Mouse (Mus musculus) hindbrain, embryonic 11.5 days (tissue): ENCODE measurements around the gene Arl5c. TPM values are rescaled to one million over a fixed set of nuclear protein-coding genes. Genes with fewer than 3 reads are reported as not detected.

ENCODE experiments used
- ATAC-seq: fragments of 200-750 bp; cut with Nextera tagmentation; 2 replicates; pipeline ENCODE4 v1.8.0; 2017; ENCODE audit warnings: mild to moderate bottlenecking, moderate TSS enrichment, moderate library complexity; ENCODE audit not compliant: low FRiP score
- DNase-seq: peaks from one replicate; pipeline ENCODE4 v3.0.0-alpha.2; 2015; ENCODE audit warnings: low spot score
- H3K27ac ChIP-seq: fragments of 300-500 bp; sonication (generic); 2 replicates; pipeline ENCODE4 v1.5.1; 2014; ENCODE audit warnings: mild to moderate bottlenecking, low read depth, low read length
- H3K27me3 ChIP-seq: fragments of 300-500 bp; sonication (generic); 2 replicates; pipeline ENCODE4 v1.6.1; 2014; ENCODE audit warnings: mild to moderate bottlenecking, low read length, moderate library complexity, mixed read lengths; ENCODE audit not compliant: control insufficient read depth, insufficient read depth
- H3K36me3 ChIP-seq: fragments of 300-500 bp; sonication (generic); 2 replicates; pipeline ENCODE4 v1.6.1; 2014; ENCODE audit warnings: mild to moderate bottlenecking, low read length, moderate library complexity, mixed read lengths; ENCODE audit not compliant: control insufficient read depth, insufficient read depth
- H3K4me1 ChIP-seq: fragments of 300-500 bp; sonication (generic); replicated peaks from 2 replicates; pipeline ENCODE4 v1.6.1; 2014; ENCODE audit warnings: low read length, mixed read lengths; ENCODE audit not compliant: control insufficient read depth, insufficient read depth
- H3K4me2 ChIP-seq: fragments of 300-500 bp; sonication (generic); replicated peaks from 2 replicates; pipeline ENCODE4 v1.6.1; 2014; ENCODE audit warnings: mild to moderate bottlenecking, low read depth, low read length
- H3K4me3 ChIP-seq: fragments of 300-500 bp; sonication (generic); 2 replicates; pipeline ENCODE4 v1.5.1; 2014; ENCODE audit warnings: low read depth, low read length
- H3K9ac ChIP-seq: fragments of 300-500 bp; sonication (generic); 2 replicates; pipeline ENCODE4 v1.6.1; 2014; ENCODE audit warnings: low read depth, low read length
- H3K9me3 ChIP-seq: fragments of 300-500 bp; sonication (generic); 2 replicates; pipeline ENCODE4 v1.6.1; 2016; ENCODE audit warnings: low read length; ENCODE audit not compliant: control insufficient read depth
- WGBS: fragments of 180-500 bp; shearing (Covaris S2); extraction: QIAGEN DNeasy Blood & Tissue Kit; methylation state at CpG from one replicate; pipeline ENCODE4 v1.1.7; 2014; 5-methylcytosine and 5-hydroxymethylcytosine counted together
- polyA plus RNA-seq: library from polyadenylated mRNA; unstranded; fragments of >200 nt; fragmentation: Nextera tagmentation; extraction: Ambion mirVana; gene quantifications from 2 replicates; pipeline ENCODE4 v1.2.1, GENCODE M21; 2014

Arl5c gene
- polyA plus RNA-seq: 9.5 and 10.2 TPM in 2 replicates

GRCm38 (mm10) chr11:97995564-97996288, at the start of gene Arl5c:
TSS of gene Arl5c (minus strand) at chr11:97996181.
- peaks cover 4% of the 10 kb centered on the region for H3K4me1 ChIP-seq
- 1% methylated on average over 26 of the region's 26 CpGs for WGBS
- H3K27ac ChIP-seq: no peak within 1 kb of the TSS
- no peaks in the 10 kb centered on the region for H3K9me3 ChIP-seq
- peak within 1 kb of the TSS; percentile 42 for H3K4me3 ChIP-seq
- DNase-seq (peak; percentile 53), ATAC-seq (peak; percentile 70)
- peaks cover 2% of the 10 kb centered on the region; the same call in 1 of the 2 replicates for H3K27me3 ChIP-seq
- H3K36me3 ChIP-seq: no peaks in the 10 kb centered on the region
- peak within 1 kb of the TSS; percentile 40; the same call in 1 of the 2 replicates for H3K9ac ChIP-seq
- peak within 1 kb of the TSS; percentile 79 for H3K4me2 ChIP-seq

GRCm38 (mm10) chr11:98045596-98045995, 49.6 kb upstream of the Arl5c start:
- Histone ChIP-seq H3K4me3 (no peak overlapping the region), H3K9ac (no peak overlapping the region), H3K9me3 (no peaks in the 10 kb centered on the region), H3K27me3 (peaks cover 2% of the 10 kb centered on the region), H3K36me3 (no peaks in the 10 kb centered on the region), H3K4me2 (no peak overlapping the region), H3K4me1 (no peaks in the 10 kb centered on the region), H3K27ac (no peak overlapping the region)
- WGBS: 60% methylated on average over 4 of the region's 4 CpGs
- ATAC-seq: no peak
- DNase-seq: no peak

GRCm38 (mm10) chr11:98044074-98044473, 48.1 kb upstream of the Arl5c start:
- Histone ChIP-seq H3K4me2 (no peak overlapping the region), H3K27me3 (no peaks in the 10 kb centered on the region; the same call in 1 of the 2 replicates), H3K9me3 (no peaks in the 10 kb centered on the region), H3K4me3 (no peak overlapping the region), H3K9ac (no peak overlapping the region), H3K27ac (no peak overlapping the region), H3K4me1 (no peaks in the 10 kb centered on the region), H3K36me3 (no peaks in the 10 kb centered on the region)
- 68% methylated on average over 5 of the region's 5 CpGs for WGBS
- DNase-seq (no peak), ATAC-seq (no peak)

GRCm38 (mm10) chr11:98042741-98043140, 46.8 kb upstream of the Arl5c start:
- no peak overlapping the region for H3K4me3 ChIP-seq
- no peaks in the 10 kb centered on the region; the same call in 1 of the 2 replicates for H3K27me3 ChIP-seq
- ATAC-seq (no peak), DNase-seq (no peak)
- 87% methylated on average over 6 of the region's 6 CpGs for WGBS
- no peak overlapping the region for H3K27ac ChIP-seq
- H3K4me2 ChIP-seq: no peak overlapping the region
- no peaks in the 10 kb centered on the region for H3K36me3 ChIP-seq
- H3K4me1 ChIP-seq: no peaks in the 10 kb centered on the region
- no peak overlapping the region for H3K9ac ChIP-seq
- no peaks in the 10 kb centered on the region for H3K9me3 ChIP-seq

GRCm38 (mm10) chr11:98040975-98041374, 45.0 kb upstream of the Arl5c start:
- no peaks in the 10 kb centered on the region for H3K9me3 ChIP-seq
- 63% methylated on average over 8 of the region's 8 CpGs for WGBS
- H3K4me3 ChIP-seq: no peak overlapping the region
- no peak overlapping the region for H3K27ac ChIP-seq
- peaks cover 6% of the 10 kb centered on the region for H3K4me1 ChIP-seq
- H3K4me2 ChIP-seq: no peak overlapping the region
- H3K36me3 ChIP-seq: no peaks in the 10 kb centered on the region
- ATAC-seq (no peak), DNase-seq (no peak)
- no peak overlapping the region for H3K9ac ChIP-seq
- H3K27me3 ChIP-seq: peaks cover 6% of the 10 kb centered on the region; the same call in 1 of the 2 replicates

- H3K27me3 ChIP-seq: peaks cover 6% of the 10 kb centered on the region; the same call in 1 of the 2 replicates
- H3K4me3 ChIP-seq: no peak overlapping the region
- no peak overlapping the region for H3K27ac ChIP-seq
- DNase-seq (no peak), ATAC-seq (no peak)
- H3K9me3 ChIP-seq: no peaks in the 10 kb centered on the region
- H3K4me1 ChIP-seq: peaks cover 7% of the 10 kb centered on the region
- no peaks in the 10 kb centered on the region for H3K36me3 ChIP-seq
- H3K4me2 ChIP-seq: no peak overlapping the region
- 65% methylated on average over 14 of the region's 14 CpGs for WGBS
- no peak overlapping the region for H3K9ac ChIP-seq
Observed at GRCm38 (mm10) chr11:98037871-98038270, 41.9 kb upstream of the Arl5c start.

GRCm38 (mm10) chr11:98035977-98036377, 40.0 kb upstream of the Arl5c start:
- H3K36me3 ChIP-seq: 0 out of 2 replicates have a peak, but pooled peaks cover 1% of the 10 kb centered on the region
- H3K27ac ChIP-seq: 0 out of 2 replicates have a peak overlapping the region, but pooled peaks have one; percentile 25
- DNase-seq: peak; percentile 77
- peak overlapping the region; percentile 44; the same call in 1 of the 2 replicates for H3K9ac ChIP-seq
- peak; percentile 56 for ATAC-seq
- peak overlapping the region; percentile 34 for H3K4me3 ChIP-seq
- H3K4me2 ChIP-seq: peak overlapping the region; percentile 74
- peaks cover 6% of the 10 kb centered on the region; the same call in 1 of the 2 replicates for H3K27me3 ChIP-seq
- H3K9me3 ChIP-seq: no peaks in the 10 kb centered on the region
- H3K4me1 ChIP-seq: peaks cover 7% of the 10 kb centered on the region
- under 1% methylated on average over 26 of the region's 27 CpGs for WGBS

GRCm38 (mm10) chr11:98034840-98035239, 38.9 kb upstream of the Arl5c start:
- ATAC-seq (peak; percentile 41), DNase-seq (peak; percentile 66)
- Histone ChIP-seq H3K4me2 (no peak overlapping the region), H3K27ac (peak overlapping the region; percentile 53; the same call in 1 of the 2 replicates), H3K36me3 (0 out of 2 replicates have a peak, but pooled peaks cover 7% of the 10 kb centered on the region), H3K4me1 (peaks cover 7% of the 10 kb centered on the region), H3K4me3 (no peak overlapping the region), H3K9ac (no peak overlapping the region), H3K9me3 (no peaks in the 10 kb centered on the region), H3K27me3 (peaks cover 6% of the 10 kb centered on the region; the same call in 1 of the 2 replicates)
- WGBS: 26% methylated on average over 4 of the region's 4 CpGs
